Mouse (Mus musculus) heart, embryonic 11.5 days (tissue): ENCODE data around the gene Ankrd12. TPM values are rescaled to one million over a fixed set of nuclear protein-coding genes. Genes with fewer than 3 reads are reported as not detected.

ENCODE experiments used
- ATAC-seq: fragments of 200-750 bp; cut with Nextera tagmentation; replicated peaks from 2 replicates; pipeline ENCODE4 v1.8.0; 2017; ENCODE audit warnings: moderate library complexity; ENCODE audit not compliant: insufficient number of reproducible peaks, low FRiP score, low TSS enrichment
- H3K27ac ChIP-seq: fragments of 300-500 bp; sonication (generic); 2 replicates; pipeline ENCODE4 v1.5.1; 2014; ENCODE audit warnings: mild to moderate bottlenecking, low read depth, low read length
- H3K27me3 ChIP-seq: fragments of 300-500 bp; sonication (generic); 2 replicates; pipeline ENCODE4 v1.6.1; 2014; ENCODE audit warnings: mild to moderate bottlenecking, low read length, mixed read lengths; ENCODE audit not compliant: control insufficient read depth, insufficient read depth
- H3K36me3 ChIP-seq: fragments of 300-500 bp; sonication (generic); 2 replicates; pipeline ENCODE4 v1.6.1; 2014; ENCODE audit warnings: mild to moderate bottlenecking, low read length, moderate library complexity, mixed read lengths; ENCODE audit not compliant: control insufficient read depth, insufficient read depth
- H3K4me1 ChIP-seq: fragments of 300-500 bp; sonication (generic); 2 replicates; pipeline ENCODE4 v1.6.1; 2014; ENCODE audit warnings: low read length; ENCODE audit not compliant: control insufficient read depth, insufficient read depth
- H3K4me2 ChIP-seq: fragments of 300-500 bp; sonication (generic); 2 replicates; pipeline ENCODE4 v1.6.1; 2014; ENCODE audit warnings: mild to moderate bottlenecking, moderate library complexity
- H3K4me3 ChIP-seq: fragments of 300-500 bp; sonication (generic); 2 replicates; pipeline ENCODE4 v1.5.1; 2014; ENCODE audit warnings: low read depth, low read length
- H3K9ac ChIP-seq: fragments of 300-500 bp; sonication (generic); 2 replicates; pipeline ENCODE4 v1.6.1; 2014; ENCODE audit warnings: mild to moderate bottlenecking, low read depth, low read length, moderate library complexity
- H3K9me3 ChIP-seq: fragments of 300-500 bp; sonication (generic); replicated peaks from 2 replicates; pipeline ENCODE4 v1.6.1; 2016; ENCODE audit warnings: low read length; ENCODE audit not compliant: control insufficient read depth
- WGBS: fragments of 180-500 bp; shearing (Covaris S2); extraction: QIAGEN DNeasy Blood & Tissue Kit; methylation state at CpG from one replicate; pipeline ENCODE4 v1.1.7; 2014; ENCODE audit not compliant: insufficient replicate concordance; 5-methylcytosine and 5-hydroxymethylcytosine counted together
- polyA plus RNA-seq: library from polyadenylated mRNA; unstranded; fragments of >200 nt; fragmentation: Nextera tagmentation; extraction: Ambion mirVana; gene quantifications from 2 replicates; pipeline ENCODE4 v1.2.1, GENCODE M21; 2014

Gene Ankrd12
- polyA plus RNA-seq, 1 experiment from 2014 or later, result 17.7 TPM

DNA sequence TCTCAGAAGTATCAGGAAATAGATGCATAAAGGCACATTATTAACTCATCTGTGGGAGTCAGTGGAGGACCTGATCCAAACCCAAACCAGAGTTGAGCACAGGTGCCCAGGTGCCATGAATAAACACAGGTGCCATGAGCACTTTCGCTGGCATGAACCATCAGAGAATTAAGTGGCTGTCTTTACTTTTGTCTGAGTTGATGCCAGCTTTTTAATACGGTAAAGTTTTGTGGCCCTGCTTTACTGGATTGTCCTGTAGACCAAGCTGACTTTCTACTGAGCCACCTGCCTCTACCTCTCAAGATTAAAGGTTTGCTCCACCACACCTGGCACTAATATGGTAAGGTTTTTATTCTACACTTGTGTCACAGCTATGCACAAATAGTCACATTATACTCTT is 15.2 kb upstream of the Ankrd12 start:
- H3K4me1 ChIP-seq, result no peaks in the 10 kb centered on the region
- H3K4me2 ChIP-seq, result no peak overlapping the region
- peaks cover 20% of the 10 kb centered on the region for H3K36me3 ChIP-seq
- no peak overlapping the region for H3K27ac ChIP-seq
- 93% methylated on average over 2 of the region's 2 CpGs for WGBS
- no peak for ATAC-seq
- H3K9me3 ChIP-seq, result no peaks in the 10 kb centered on the region
- H3K4me3 ChIP-seq, result no peak overlapping the region
- no peaks in the 10 kb centered on the region for H3K27me3 ChIP-seq
- no peak overlapping the region for H3K9ac ChIP-seq

DNA sequence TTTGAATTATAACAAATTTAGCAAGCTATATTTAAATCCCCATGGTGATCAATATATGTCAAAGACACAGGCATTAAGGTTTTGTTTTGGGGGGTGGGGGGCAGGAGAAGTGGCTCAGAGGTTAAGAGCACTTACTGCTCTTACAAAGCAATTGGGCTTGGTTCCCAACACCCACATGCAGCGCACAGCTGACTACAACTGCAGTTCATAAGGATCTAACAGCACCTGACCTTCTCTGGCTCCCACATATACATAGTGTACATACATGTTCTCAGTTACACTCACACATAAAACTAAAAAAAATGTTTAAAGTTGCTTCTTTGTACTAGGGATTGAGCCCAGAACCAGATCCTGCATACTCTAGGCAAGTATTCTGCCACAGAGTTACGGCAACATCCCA is 14.5 kb upstream of the Ankrd12 start:
- no peaks in the 10 kb centered on the region for H3K27me3 ChIP-seq
- no peaks in the 10 kb centered on the region for H3K9me3 ChIP-seq
- H3K9ac ChIP-seq, result no peak overlapping the region
- no peak overlapping the region for H3K4me3 ChIP-seq
- H3K36me3 ChIP-seq, result peaks cover 21% of the 10 kb centered on the region
- ATAC-seq, result no peak
- 94% methylated on average over 2 of the region's 2 CpGs for WGBS
- no peak overlapping the region for H3K4me2 ChIP-seq
- no peak overlapping the region for H3K27ac ChIP-seq
- no peaks in the 10 kb centered on the region for H3K4me1 ChIP-seq

DNA sequence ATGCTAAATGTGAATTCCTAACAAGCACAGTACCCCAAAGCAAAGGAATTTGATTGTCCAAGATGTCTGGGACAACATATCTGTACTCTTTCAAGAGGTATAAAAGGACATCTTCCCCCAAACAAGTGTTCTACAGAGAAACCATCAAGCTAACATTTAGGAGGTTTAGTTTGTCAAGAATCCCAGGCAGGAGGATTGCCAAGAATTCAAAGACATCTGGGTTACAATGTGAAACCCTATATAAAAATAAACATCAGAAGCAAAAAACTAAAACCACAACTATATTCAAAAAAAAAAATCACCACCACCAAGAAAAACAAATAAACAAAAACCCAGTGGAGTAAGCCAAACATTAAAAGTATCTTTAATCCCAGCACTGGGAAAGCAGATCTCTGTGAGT is 13.4 kb upstream of the Ankrd12 start:
- Histone ChIP-seq H3K9ac (no peak overlapping the region), H3K4me2 (no peak overlapping the region), H3K27ac (no peak overlapping the region), H3K27me3 (no peaks in the 10 kb centered on the region), H3K9me3 (no peaks in the 10 kb centered on the region), H3K4me3 (no peak overlapping the region), H3K36me3 (peaks cover 28% of the 10 kb centered on the region), H3K4me1 (no peaks in the 10 kb centered on the region)
- ATAC-seq, result no peak

DNA sequence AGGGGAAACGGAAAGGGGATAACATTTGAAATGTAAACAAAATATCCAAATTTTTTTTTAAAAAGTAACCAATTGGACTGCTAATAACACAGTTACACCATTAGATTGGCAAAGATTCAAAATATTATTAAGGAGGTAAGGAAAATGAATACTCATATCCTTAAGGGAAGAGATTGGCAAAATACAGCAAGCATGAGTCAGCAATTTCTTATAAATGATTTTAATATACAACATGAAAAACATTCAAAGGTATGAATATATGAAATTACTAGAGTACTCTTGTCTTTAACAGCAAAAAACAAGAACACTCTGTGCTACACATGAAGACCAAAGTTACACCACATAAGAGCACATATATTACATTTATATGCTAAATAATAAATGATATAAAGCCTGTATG is 8.1 kb upstream of the Ankrd12 start:
- no peaks in the 10 kb centered on the region for H3K27me3 ChIP-seq
- no peaks in the 10 kb centered on the region for H3K9me3 ChIP-seq
- H3K4me3 ChIP-seq, result no peak overlapping the region
- no peak overlapping the region for H3K27ac ChIP-seq
- ATAC-seq, result no peak
- 97% methylated on average over 1 of the region's 1 CpGs for WGBS
- no peaks in the 10 kb centered on the region for H3K4me1 ChIP-seq
- no peak overlapping the region for H3K9ac ChIP-seq
- H3K36me3 ChIP-seq, result peaks cover 26% of the 10 kb centered on the region
- no peak overlapping the region for H3K4me2 ChIP-seq

DNA sequence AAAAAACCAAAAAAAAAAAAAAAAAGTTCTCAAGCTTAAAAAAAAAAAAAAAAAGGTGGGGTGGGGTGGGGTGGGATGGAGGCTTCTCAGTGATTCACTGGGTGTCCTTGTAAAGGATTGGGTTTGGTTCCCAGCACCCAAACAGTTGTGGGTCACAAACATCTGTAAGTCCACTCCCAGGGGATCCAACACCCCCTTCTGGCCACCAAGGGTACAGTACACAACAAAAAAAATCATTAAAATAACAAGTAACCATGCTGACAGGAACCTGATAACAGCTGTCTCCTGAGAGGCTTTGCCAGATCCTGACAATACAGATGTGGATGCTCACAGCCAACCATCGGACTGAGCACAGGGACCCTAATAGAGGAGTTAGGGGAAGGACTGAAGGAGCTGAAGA is 7.6 kb upstream of the Ankrd12 start:
- Histone ChIP-seq H3K4me3 (no peak overlapping the region), H3K36me3 (peaks cover 31% of the 10 kb centered on the region), H3K4me2 (no peak overlapping the region), H3K9me3 (no peaks in the 10 kb centered on the region), H3K4me1 (no peaks in the 10 kb centered on the region), H3K9ac (no peak overlapping the region), H3K27me3 (no peaks in the 10 kb centered on the region), H3K27ac (no peak overlapping the region)
- 32% methylated on average over 1 of the region's 1 CpGs for WGBS
- no peak for ATAC-seq

DNA sequence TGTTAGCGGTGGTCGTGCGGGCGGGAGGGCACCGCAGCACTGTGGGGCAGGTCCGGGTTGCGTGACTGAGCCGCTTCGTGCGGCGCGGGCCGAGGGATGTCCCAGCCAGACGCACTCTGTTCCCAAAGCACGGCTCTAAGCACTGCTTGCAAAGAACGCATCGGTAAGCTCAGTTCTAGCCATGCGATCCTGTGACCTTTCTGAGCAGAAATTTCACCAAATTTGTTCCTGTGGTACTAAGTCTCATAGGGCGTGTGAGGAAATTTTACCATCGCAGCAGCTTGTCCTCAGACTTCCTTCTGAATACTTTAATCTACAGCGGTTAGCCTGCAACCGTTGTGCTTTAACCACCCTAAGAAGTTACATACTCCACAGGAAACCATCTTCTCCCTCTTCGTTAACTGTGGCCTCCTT is 555 bp upstream of the Ankrd12 start:
- H3K27me3 ChIP-seq, result no peaks in the 10 kb centered on the region
- H3K4me1 ChIP-seq, result no peaks in the 10 kb centered on the region
- peak overlapping the region; percentile 97 for H3K4me3 ChIP-seq
- peak; percentile 55 for ATAC-seq
- no peaks in the 10 kb centered on the region for H3K9me3 ChIP-seq
- H3K9ac ChIP-seq, result peak overlapping the region; percentile 74
- peak overlapping the region; percentile 90 for H3K4me2 ChIP-seq
- peak overlapping the region; percentile 89 for H3K27ac ChIP-seq
- H3K36me3 ChIP-seq, result peaks cover 7% of the 10 kb centered on the region; the same call in 1 of the 2 replicates
- WGBS, result under 1% methylated on average over 23 of the region's 23 CpGs

DNA sequence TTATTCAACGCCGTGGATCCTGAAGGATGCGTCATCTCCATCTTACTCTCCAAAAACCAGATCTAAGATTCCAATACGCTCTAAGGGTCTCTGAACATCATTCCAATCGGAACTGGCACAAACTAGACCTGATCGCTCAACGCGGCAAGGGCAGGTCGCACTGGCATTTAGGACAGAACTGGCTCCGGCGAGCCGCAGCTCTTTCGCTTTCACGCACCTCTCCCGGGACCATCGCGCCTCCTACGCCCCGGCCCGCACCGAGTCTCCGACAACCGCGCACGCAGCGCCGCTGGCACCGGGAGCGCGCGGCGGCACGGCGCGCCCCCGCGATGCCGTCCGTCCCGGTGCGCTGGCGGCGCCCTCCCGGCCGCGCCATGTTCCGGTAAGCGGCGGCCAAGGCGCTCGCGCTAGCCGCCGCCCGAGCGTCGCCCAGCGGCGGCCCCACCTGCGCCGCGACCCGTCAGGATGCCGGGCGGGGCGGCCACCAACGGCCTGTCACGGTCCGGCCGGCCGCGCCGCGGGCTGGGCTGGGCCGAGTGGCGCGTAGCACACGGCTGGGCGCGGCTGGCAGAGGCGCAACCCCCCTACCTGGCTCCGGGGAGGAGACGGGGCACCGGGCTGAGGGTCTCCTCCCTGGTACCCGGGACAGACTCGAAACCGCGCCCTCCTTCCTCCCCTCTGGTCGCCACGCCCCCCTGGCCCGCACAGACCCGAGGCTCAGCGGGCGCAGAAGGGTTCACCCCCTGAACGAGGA is 538 bp downstream of the Ankrd12 start:
- ATAC-seq, result peak; percentile 90
- peaks cover 7% of the 10 kb centered on the region; the same call in 1 of the 2 replicates for H3K36me3 ChIP-seq

DNA sequence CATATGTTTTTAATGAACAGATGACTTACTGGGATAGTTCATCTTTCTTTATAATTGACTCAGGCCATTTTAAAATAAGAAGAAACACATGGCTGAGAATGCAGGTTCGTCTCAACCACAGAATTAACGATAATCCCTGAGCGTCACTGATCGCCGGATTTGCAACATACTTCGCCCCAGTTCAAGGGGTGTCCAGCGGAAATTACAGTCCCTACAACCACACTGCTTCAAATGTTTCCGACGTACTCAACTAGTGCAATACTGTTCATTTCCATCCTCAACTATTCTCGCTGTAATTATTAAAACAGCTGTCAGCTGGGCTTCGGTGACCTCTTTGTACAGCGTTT is 1.1 kb downstream of the Ankrd12 start:
- no peaks in the 10 kb centered on the region for H3K4me1 ChIP-seq
- peak overlapping the region; percentile 74 for H3K9ac ChIP-seq
- peaks cover 7% of the 10 kb centered on the region; the same call in 1 of the 2 replicates for H3K36me3 ChIP-seq
- H3K4me2 ChIP-seq, result peak overlapping the region; percentile 90
- no peak for ATAC-seq
- H3K9me3 ChIP-seq, result no peaks in the 10 kb centered on the region
- peak overlapping the region; percentile 97 for H3K4me3 ChIP-seq
- H3K27ac ChIP-seq, result no peak overlapping the region
- H3K27me3 ChIP-seq, result no peaks in the 10 kb centered on the region
- WGBS, result 11% methylated on average over 12 of the region's 12 CpGs

More for the DNA sequence above, 538 bp downstream of the Ankrd12 start:
- H3K27ac ChIP-seq, result peak overlapping the region; percentile 89
- H3K9ac ChIP-seq, result peak overlapping the region; percentile 74
- no peaks in the 10 kb centered on the region for H3K27me3 ChIP-seq
- H3K4me2 ChIP-seq, result peak overlapping the region; percentile 90
- no peaks in the 10 kb centered on the region for H3K9me3 ChIP-seq
- under 1% methylated on average over 83 of the region's 95 CpGs for WGBS
- peak overlapping the region; percentile 97 for H3K4me3 ChIP-seq
- no peaks in the 10 kb centered on the region for H3K4me1 ChIP-seq

DNA sequence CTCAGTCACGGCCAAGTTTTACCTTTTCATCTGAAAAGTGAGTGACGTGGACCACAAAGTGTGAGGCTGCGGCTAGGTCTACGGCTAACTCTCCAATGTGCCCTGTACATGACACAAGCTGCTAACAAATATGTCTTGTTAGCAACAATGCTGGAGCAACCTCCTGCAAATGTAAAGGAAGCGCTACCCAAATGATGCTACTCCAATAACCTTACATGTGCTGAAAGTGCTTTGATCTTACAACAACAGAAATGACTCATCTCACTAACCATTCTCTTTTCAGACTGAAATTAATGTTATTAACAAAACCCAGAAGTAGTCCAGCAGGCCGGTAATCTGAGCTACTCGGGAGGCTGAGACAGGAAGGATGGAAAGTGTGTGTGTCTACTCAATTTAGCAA is 2.9 kb downstream of the Ankrd12 start:
- whole genome bisulfite sequencing, result 85% methylated on average over 7 of the region's 7 CpGs
- no peaks in the 10 kb centered on the region for H3K27me3 ChIP-seq
- no peak overlapping the region for H3K4me3 ChIP-seq
- no peaks in the 10 kb centered on the region for H3K4me1 ChIP-seq
- no peak overlapping the region for H3K9ac ChIP-seq
- H3K36me3 ChIP-seq, result no peaks in the 10 kb centered on the region
- H3K9me3 ChIP-seq, result no peaks in the 10 kb centered on the region
- no peak overlapping the region for H3K27ac ChIP-seq
- no peak for ATAC-seq
- H3K4me2 ChIP-seq, result no peak overlapping the region
